Mouse (Mus musculus): ENCODE measurements around the gene Cxcr4. TPM values are rescaled to one million over a fixed set of nuclear protein-coding genes. Genes with fewer than 3 reads are reported as not detected.

The Cxcr4 gene
- polyA plus RNA-seq, 2 experiments, result 2.4 to 9.3 TPM

- TF ChIP-seq EP300 (IDR thresholded peaks at IDR 0.05; ENCODE audit: low read depth), result no peak
- TF ChIP-seq CTCF (IDR thresholded peaks at IDR 0.05; ENCODE audit: low read depth), result no peak
- Histone ChIP-seq H3K4me1 (replicated peaks; ENCODE audit: control insufficient read depth in 2 of 2, insufficient read depth in 2 of 2, low read length in 1 of 2) (no peaks in the 10 kb centered on the region), H3K4me3 (ENCODE audit: insufficient read depth in 1 of 2, low read depth in 2 of 2, low read length in 2 of 2) (no peak overlapping the region), H3K36me3 (replicated peaks; ENCODE audit: control insufficient read depth, insufficient read depth, low read depth) (no peaks in the 10 kb centered on the region), H3K27me3 (ENCODE audit: control insufficient read depth, insufficient read depth, low read length) (no peaks in the 10 kb centered on the region), H3K9ac (replicated peaks) (no peak overlapping the region), H3K9me3 (ENCODE audit: control insufficient read depth, low read length) (no peaks in the 10 kb centered on the region), H3K4me2 (ENCODE audit: low read depth) (no peak overlapping the region), H3K27ac (no peak overlapping the region)
- ATAC-seq (ENCODE audit: insufficient read depth) (no peak), DNase-seq (ENCODE audit: low read depth in 3 of 3, low spot score in 3 of 3) (no peak)
- WGBS (ENCODE audit: insufficient replicate concordance), result 57% methylated on average over 17 of the region's 17 CpGs
Measured at GRCm38 (mm10) chr1:128569992-128570648, 22.0 kb downstream of the Cxcr4 start.

GRCm38 (mm10) chr1:128567224-128568197 is 24.6 kb downstream of the Cxcr4 start:
- Histone ChIP-seq H3K27ac (no peak overlapping the region), H3K9me3 (ENCODE audit: control insufficient read depth, low read length) (no peaks in the 10 kb centered on the region), H3K4me3 (ENCODE audit: insufficient read depth in 1 of 2, low read depth in 2 of 2, low read length in 2 of 2) (no peak overlapping the region), H3K4me1 (replicated peaks; ENCODE audit: control insufficient read depth in 2 of 2, insufficient read depth in 2 of 2, low read length in 1 of 2) (no peaks in the 10 kb centered on the region), H3K4me2 (ENCODE audit: low read depth) (no peak overlapping the region), H3K9ac (replicated peaks) (no peak overlapping the region), H3K27me3 (ENCODE audit: control insufficient read depth, insufficient read depth, low read length) (no peaks in the 10 kb centered on the region), H3K36me3 (replicated peaks; ENCODE audit: control insufficient read depth, insufficient read depth, low read depth) (no peaks in the 10 kb centered on the region)
- DNase-seq (ENCODE audit: low read depth in 3 of 3, low spot score in 3 of 3) (no peak), ATAC-seq (ENCODE audit: insufficient read depth) (no peak)
- TF ChIP-seq CTCF (IDR thresholded peaks at IDR 0.05; ENCODE audit: low read depth) (no peak), EP300 (IDR thresholded peaks at IDR 0.05; ENCODE audit: low read depth) (no peak)
- 64% methylated on average over 12 of the region's 12 CpGs for WGBS (ENCODE audit: insufficient replicate concordance)

- TF ChIP-seq EP300 (IDR thresholded peaks at IDR 0.05; ENCODE audit: low read depth) (no peak), CTCF (IDR thresholded peaks at IDR 0.05; ENCODE audit: low read depth) (no peak)
- 50% methylated on average over 3 of the region's 3 CpGs for WGBS (ENCODE audit: insufficient replicate concordance)
- Histone ChIP-seq H3K4me3 (ENCODE audit: insufficient read depth in 1 of 2, low read depth in 2 of 2, low read length in 2 of 2) (no peak overlapping the region), H3K9me3 (ENCODE audit: control insufficient read depth, low read length) (no peaks in the 10 kb centered on the region), H3K27ac (no peak overlapping the region), H3K27me3 (ENCODE audit: control insufficient read depth, insufficient read depth, low read length) (no peaks in the 10 kb centered on the region), H3K9ac (replicated peaks) (no peak overlapping the region), H3K4me2 (ENCODE audit: low read depth) (no peak overlapping the region), H3K4me1 (replicated peaks; ENCODE audit: control insufficient read depth in 2 of 2, insufficient read depth in 2 of 2, low read length in 1 of 2) (peaks cover 8 to 21% of the 10 kb centered on the region in 2 experiments), H3K36me3 (replicated peaks; ENCODE audit: control insufficient read depth, insufficient read depth, low read depth) (no peaks in the 10 kb centered on the region)
- DNase-seq (ENCODE audit: low read depth in 3 of 3, low spot score in 3 of 3) (no peak), ATAC-seq (ENCODE audit: insufficient read depth) (no peak)
Measured at GRCm38 (mm10) chr1:128563905-128564304, 28.2 kb downstream of the Cxcr4 start.

- TF ChIP-seq EP300 (IDR thresholded peaks at IDR 0.05; ENCODE audit: low read depth) (no peak), CTCF (IDR thresholded peaks at IDR 0.05; ENCODE audit: low read depth) (no peak)
- DNase-seq (ENCODE audit: low read depth in 3 of 3, low spot score in 3 of 3) (no peak), ATAC-seq (ENCODE audit: insufficient read depth) (peak; percentile 26; the same call in 1 of the 2 replicates)
- Histone ChIP-seq H3K36me3 (replicated peaks; ENCODE audit: control insufficient read depth, insufficient read depth, low read depth) (no peaks in the 10 kb centered on the region), H3K9me3 (ENCODE audit: control insufficient read depth, low read length) (no peaks in the 10 kb centered on the region), H3K27me3 (ENCODE audit: control insufficient read depth, insufficient read depth, low read length) (no peaks in the 10 kb centered on the region), H3K9ac (replicated peaks) (no peak overlapping the region), H3K27ac (peak overlapping the region; percentile 59), H3K4me1 (replicated peaks; ENCODE audit: control insufficient read depth in 2 of 2, insufficient read depth in 2 of 2, low read length in 1 of 2) (peaks cover 8 to 21% of the 10 kb centered on the region in 2 experiments), H3K4me3 (ENCODE audit: insufficient read depth in 1 of 2, low read depth in 2 of 2, low read length in 2 of 2) (no peak overlapping the region), H3K4me2 (ENCODE audit: low read depth) (peak overlapping the region; percentile 52)
- 63% methylated on average over 9 of the region's 9 CpGs for WGBS (ENCODE audit: insufficient replicate concordance)
Measured at GRCm38 (mm10) chr1:128561325-128561874, 30.7 kb downstream of the Cxcr4 start.
